Mouse (Mus musculus): ENCODE data around the gene Arntl. TPM values are rescaled to one million over a fixed set of nuclear protein-coding genes. Genes with fewer than 3 reads are reported as not detected.
A peak's percentile ranks its signal among the peaks of the same experiment; 100 is the strongest.
"Not testable (repeated sequence)": the region's sequence is repeated elsewhere in the genome, so short reads cannot be mapped to it uniquely, and the experiment has no call there.

The Arntl gene
- polyA plus RNA-seq, 1 experiment: 15.1 TPM

DNA sequence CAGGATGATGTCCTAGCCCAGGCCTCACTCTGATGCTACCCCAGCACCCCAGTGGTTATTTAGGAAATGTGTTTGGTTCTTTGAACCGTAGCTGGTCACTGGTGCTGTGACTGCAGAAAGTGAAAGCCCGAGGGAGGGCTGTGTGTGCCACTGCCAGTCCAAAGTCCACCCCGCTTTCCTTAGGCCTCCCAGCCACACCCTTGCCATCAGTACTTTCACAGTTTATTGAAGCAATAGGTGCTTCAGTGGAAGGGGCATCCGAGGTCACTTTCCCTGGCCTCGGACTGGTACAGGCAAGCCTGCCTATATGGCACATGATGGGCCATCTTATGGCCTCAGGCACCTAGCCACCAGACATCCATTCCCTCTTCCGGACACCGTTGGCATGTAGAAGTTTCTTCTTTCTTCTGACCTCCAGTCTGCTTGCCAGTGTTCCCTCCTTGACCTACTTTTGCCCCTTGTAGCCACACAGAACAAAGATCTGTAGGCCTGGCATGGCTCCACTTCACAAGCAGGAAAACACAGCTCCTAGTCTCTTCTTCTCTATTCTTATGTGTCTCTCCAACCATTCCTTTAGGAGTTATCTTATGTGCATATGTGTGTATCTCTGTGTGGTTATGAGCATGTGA, 46.6 kb downstream of the Arntl start:
- TF ChIP-seq CTCF (IDR thresholded peaks at IDR 0.05; ENCODE audit: borderline replicate concordance, extremely low read depth, insufficient read depth, insufficient read length): no peak
- TF ChIP-seq POLR2A (IDR thresholded peaks at IDR 0.05; ENCODE audit: borderline replicate concordance, extremely low read depth, insufficient read depth, insufficient read length, poor library complexity, severe bottlenecking): no peak
- DNase-seq (ENCODE audit: low read depth): no peak

DNA sequence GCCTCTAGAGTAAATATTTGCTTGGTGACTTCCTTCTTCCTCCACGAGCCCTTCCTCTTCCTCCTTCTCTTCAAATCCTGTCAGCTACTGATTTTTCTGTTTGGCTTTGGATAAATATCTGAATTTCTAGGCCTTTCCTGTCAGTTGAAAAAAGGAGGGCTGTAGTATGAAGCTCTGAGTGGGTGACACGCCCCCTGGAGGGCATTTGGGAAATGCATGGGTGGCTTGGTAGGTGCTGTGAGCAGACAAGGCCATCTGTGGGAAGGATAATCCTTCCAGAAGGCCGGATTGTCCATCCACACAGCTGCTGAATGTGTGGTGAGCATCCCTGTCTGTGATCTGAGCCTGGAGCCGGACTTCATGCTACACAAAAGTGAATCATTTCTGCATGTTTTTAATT, 48.8 kb downstream of the Arntl start:
- DNase-seq (ENCODE audit: low read depth): peak; percentile 40
- TF ChIP-seq CTCF (IDR thresholded peaks at IDR 0.05; ENCODE audit: borderline replicate concordance, extremely low read depth, insufficient read depth, insufficient read length) (peak; percentile 62; the same call in 1 of the 2 replicates), POLR2A (IDR thresholded peaks at IDR 0.05; ENCODE audit: borderline replicate concordance, extremely low read depth, insufficient read depth, insufficient read length, poor library complexity, severe bottlenecking) (no peak)

DNA sequence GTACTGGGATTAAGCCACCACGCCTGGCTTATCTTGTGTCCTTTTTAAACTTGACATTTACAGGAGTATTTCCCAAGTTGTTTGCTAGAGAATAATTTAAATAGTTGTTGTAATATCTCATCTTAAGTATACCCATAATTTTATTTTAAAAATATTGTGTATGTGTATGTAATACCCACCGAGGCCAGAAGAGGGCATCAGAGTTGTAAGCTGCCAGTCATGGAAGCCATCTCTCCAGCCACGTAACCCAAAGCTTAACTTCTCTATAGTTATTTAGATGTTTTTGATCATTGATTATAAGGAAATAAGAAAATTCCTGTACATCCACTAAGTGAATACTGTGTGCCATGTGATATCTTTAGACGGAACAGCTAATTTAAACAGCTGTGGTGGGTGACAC, 51.2 kb downstream of the Arntl start:
- TF ChIP-seq CTCF (IDR thresholded peaks at IDR 0.05; ENCODE audit: borderline replicate concordance, extremely low read depth, insufficient read depth, insufficient read length) (peak; percentile 46; the same call in 1 of the 2 replicates), POLR2A (IDR thresholded peaks at IDR 0.05; ENCODE audit: borderline replicate concordance, extremely low read depth, insufficient read depth, insufficient read length, poor library complexity, severe bottlenecking) (no peak)
- peak; percentile 22 for DNase-seq (ENCODE audit: low read depth)

DNA sequence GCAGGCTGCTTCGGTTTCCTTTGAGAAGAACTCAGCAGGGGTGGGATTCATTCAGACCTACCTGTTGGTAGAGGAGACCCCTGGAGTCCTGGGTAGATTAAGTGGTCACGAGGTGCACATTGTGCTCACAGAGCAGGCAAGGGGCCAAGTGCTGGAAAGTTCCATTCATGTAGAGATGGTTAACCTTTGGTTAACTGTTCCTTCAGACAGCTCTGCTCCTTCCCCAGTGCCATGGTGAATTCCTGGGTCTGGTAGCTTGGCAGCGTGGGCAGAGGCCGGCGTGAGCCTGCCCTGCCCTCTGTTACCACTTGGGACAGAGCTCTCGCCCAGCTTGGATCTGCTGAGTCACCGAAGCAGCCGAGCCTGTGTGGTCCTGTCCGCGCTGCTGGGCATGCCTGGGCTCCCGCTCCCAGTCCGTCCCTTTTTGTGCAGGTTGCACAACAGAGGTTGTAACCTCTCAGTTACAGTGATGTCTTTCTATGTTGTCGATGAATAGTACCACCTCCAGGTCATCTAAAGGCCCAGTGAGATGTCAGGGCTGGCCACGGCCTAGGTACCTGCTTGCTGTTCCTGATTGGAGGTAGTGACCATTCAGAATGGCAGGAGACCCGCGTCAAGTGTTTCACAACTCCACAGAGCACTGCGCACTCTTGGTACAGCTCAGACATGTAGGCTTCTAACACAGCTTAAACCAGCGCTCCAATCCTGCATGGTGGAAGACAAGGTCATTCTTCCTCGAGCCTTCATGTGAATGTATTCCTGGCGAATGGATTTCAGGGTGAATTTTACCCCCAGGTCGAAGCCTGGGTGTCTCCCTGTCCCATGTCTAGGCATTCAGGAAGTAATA, 53.3 kb downstream of the Arntl start:
- DNase-seq (ENCODE audit: low read depth): peak; percentile 80
- TF ChIP-seq CTCF (IDR thresholded peaks at IDR 0.05; ENCODE audit: borderline replicate concordance, extremely low read depth, insufficient read depth, insufficient read length) (peak; percentile 11; the same call in 1 of the 2 replicates), POLR2A (IDR thresholded peaks at IDR 0.05; ENCODE audit: borderline replicate concordance, extremely low read depth, insufficient read depth, insufficient read length, poor library complexity, severe bottlenecking) (no peak)

DNA sequence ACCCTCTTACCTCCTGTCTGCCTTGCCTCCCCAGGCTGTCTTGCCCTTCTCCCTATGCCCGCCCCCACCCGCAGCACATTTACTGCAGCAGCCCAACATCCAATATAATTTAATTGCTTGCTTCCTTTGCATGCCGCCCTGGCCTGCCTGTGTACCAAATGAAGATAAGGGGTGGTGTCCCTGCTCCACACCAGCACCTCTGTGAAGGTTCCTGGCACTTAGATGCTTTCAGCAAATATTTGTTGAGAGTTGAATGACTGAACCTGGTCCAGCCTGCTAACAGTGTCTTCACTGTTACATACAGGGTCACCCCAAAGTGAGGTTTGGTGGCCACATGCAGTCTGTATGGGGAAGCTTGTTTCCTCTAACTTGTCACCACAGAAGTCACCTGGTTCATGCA, 54.4 kb downstream of the Arntl start:
- no peak for TF ChIP-seq CTCF (IDR thresholded peaks at IDR 0.05; ENCODE audit: borderline replicate concordance, extremely low read depth, insufficient read depth, insufficient read length)
- TF ChIP-seq POLR2A (IDR thresholded peaks at IDR 0.05; ENCODE audit: borderline replicate concordance, extremely low read depth, insufficient read depth, insufficient read length, poor library complexity, severe bottlenecking): no peak
- DNase-seq (ENCODE audit: low read depth): no peak

DNA sequence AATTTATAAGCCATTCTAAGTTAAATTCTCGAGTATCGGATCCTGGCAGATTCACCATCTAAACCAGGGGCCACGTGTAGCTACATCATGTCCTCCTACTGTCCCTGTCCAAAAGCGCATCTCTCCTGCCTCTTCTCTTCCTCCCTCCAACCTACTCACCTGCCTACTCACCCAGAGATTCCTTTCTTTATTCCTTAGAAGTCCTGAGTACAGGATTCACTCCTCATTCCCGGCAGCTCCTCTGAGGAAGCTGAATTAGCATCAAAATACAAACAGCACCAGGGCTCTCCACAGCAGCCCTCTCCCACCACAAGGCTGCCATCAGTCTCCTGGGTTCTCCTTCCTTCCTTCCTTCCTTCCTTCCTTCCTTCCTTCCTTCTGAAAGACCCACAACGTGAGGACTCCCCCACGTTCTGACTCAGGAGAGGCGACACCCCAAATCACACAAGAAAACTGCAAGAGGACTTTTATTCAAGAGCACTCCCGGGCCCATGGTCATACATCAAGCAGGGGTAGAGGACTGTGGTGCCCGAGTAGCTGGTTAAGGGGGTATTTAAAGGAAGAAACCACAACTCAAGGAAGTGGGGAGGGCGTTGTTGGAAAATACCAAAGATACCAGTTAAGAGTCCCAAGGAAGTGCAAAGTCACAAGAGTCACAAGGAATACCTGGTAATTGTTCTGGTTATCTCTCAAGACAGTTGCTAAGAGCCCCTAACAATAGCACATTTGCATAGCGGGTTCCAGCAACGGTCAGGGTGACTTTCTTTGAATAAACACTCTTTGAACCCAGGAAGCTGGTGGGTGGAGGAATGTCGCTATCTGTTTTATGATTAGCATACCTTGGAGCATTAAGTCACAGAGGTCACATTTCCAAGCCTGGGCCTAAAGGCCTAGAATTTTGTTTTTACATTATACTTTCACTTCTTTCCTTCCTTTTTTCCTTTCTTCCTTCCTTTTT, 55.5 kb downstream of the Arntl start:
- not testable (repeated sequence) for DNase-seq (ENCODE audit: low read depth)

DNA sequence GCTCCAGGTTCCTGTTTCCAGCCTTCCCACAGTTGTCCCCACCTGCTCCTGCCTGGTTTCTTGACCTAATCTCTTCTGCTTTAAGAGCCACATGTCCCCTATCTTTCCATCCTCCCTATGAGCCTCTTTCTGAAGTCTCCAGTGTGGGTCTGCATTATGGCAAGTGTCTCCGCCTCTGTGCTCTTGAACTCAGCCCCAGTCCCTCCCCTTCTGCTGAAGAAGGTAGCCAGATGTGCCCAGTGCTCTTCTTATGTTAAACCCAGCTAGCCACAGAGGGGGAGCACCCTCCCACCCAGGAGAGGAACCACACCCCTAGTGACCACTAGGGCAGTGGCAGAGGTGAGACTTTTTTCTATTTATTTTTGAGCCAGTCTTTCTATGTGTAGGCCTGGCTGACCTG, 56.7 kb downstream of the Arntl start:
- TF ChIP-seq CTCF (IDR thresholded peaks at IDR 0.05; ENCODE audit: borderline replicate concordance, extremely low read depth, insufficient read depth, insufficient read length): no peak
- TF ChIP-seq POLR2A (IDR thresholded peaks at IDR 0.05; ENCODE audit: borderline replicate concordance, extremely low read depth, insufficient read depth, insufficient read length, poor library complexity, severe bottlenecking): no peak
- DNase-seq (ENCODE audit: low read depth): no peak

DNA sequence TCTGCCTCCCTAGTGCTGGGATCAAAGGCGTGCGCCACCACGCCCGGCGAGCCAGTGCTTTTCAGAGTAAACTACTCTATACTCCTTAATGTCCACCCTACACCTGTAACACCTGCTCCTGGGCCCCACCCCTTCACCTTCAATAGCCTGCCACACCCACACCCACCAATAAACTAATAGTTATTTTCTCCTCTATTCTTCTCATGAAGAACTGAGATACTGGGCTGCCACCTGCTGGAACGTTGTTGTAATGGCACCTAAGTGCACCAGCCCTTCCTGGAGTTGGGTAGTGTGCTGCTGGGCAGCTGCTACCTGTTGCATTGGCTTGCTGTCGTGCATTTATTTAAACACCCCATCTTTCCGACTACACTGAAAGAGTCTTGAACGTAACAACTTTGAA, 61.0 kb downstream of the Arntl start:
- no peak for TF ChIP-seq POLR2A (IDR thresholded peaks at IDR 0.05; ENCODE audit: borderline replicate concordance, extremely low read depth, insufficient read depth, insufficient read length, poor library complexity, severe bottlenecking)
- TF ChIP-seq CTCF (IDR thresholded peaks at IDR 0.05; ENCODE audit: borderline replicate concordance, extremely low read depth, insufficient read depth, insufficient read length): peak; percentile 69; the same call in 1 of the 2 replicates
- DNase-seq (ENCODE audit: low read depth): peak; percentile 63

DNA sequence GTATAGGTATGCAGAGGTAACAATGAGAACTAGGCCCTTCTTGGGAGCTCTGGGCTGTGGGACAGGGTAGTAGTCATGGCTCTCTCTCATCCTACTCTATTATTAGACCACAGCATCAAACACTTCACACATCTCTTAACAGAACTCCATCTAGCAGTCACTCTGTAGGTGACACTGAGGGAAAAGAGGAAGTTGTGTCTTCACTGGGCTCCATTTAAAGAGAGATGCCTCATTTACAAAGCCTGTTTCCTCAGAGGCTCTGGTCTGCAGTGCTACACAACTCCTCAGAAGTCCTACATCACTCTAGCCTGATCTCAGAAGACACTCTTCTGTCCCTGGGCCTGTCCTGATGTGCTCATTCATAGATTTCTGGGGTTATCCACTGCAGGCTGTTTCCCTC, 61.8 kb downstream of the Arntl start:
- DNase-seq (ENCODE audit: low read depth): no peak
- no peak for TF ChIP-seq CTCF (IDR thresholded peaks at IDR 0.05; ENCODE audit: borderline replicate concordance, extremely low read depth, insufficient read depth, insufficient read length)
- TF ChIP-seq POLR2A (IDR thresholded peaks at IDR 0.05; ENCODE audit: borderline replicate concordance, extremely low read depth, insufficient read depth, insufficient read length, poor library complexity, severe bottlenecking): no peak

DNA sequence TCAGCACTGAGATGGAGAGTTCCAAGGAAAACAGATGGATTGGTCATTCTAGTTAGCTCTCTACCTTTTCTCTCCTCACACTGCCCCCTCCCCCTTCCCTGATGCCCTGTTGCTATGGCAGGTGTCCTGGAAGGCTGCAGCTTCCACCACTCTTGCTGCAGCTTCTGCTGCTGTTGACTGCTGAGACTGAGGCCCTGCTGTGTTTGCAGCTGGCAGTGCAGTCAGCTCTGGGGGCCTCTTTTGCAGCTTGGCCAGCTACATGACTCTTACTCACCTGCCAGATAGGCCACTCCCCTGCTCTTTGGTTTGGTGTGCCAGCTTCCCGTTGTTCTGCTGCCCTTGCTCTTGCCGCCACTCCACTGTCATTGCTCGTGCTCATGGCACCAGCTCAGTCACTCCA, 62.7 kb downstream of the Arntl start:
- TF ChIP-seq CTCF (IDR thresholded peaks at IDR 0.05; ENCODE audit: borderline replicate concordance, extremely low read depth, insufficient read depth, insufficient read length) (no peak), POLR2A (IDR thresholded peaks at IDR 0.05; ENCODE audit: borderline replicate concordance, extremely low read depth, insufficient read depth, insufficient read length, poor library complexity, severe bottlenecking) (no peak)
- DNase-seq (ENCODE audit: low read depth): peak; percentile 11

DNA sequence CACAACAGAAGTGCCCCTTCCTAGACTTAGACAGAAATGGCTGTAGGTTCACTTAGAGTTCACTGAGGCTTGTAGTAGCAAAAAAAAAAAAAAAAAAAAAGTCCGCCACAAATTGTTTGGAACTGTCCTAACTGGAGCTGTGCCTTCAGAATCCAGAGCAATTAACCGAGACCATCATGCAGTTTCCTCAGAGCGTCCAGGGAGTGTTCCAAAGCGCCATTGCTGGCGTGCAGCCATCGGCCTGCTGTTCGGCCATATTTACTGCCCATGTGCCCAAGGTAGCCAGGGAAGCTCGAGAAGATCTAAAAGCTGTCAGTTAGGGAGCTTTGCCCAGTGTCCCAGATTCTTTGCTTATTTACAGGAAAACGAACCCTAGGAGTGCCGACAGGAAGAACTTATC, 63.3 kb downstream of the Arntl start:
- DNase-seq (ENCODE audit: low read depth): peak; percentile 73
- TF ChIP-seq CTCF (IDR thresholded peaks at IDR 0.05; ENCODE audit: borderline replicate concordance, extremely low read depth, insufficient read depth, insufficient read length) (no peak), POLR2A (IDR thresholded peaks at IDR 0.05; ENCODE audit: borderline replicate concordance, extremely low read depth, insufficient read depth, insufficient read length, poor library complexity, severe bottlenecking) (no peak)
